Mouse (Mus musculus) CH12.LX (cell line): ENCODE measurements around the gene Dhx58. TPM values are rescaled to one million over a fixed set of nuclear protein-coding genes. Genes with fewer than 3 reads are reported as not detected.

Experiments
- DNase-seq: peaks from one replicate; pipeline ENCODE4 v3.0.0-alpha.2; 2013; ENCODE audit errors: extremely low read depth
- H3K27ac ChIP-seq: 2 replicates; pipeline ENCODE4 v1.5.1; 2012; ENCODE audit warnings: low read depth, mild to moderate bottlenecking, control low read depth, moderate library complexity; ENCODE audit not compliant: insufficient read depth
- H3K27me3 ChIP-seq: replicated peaks from 2 replicates; pipeline ENCODE3; 2012; ENCODE audit warnings: inconsistent platforms
- H3K36me3 ChIP-seq, 2 experiments: replicated peaks in 1 of 2; 2 replicates each; pipeline versions ENCODE3 to v1.6.1; 2012; ENCODE audit warnings: inconsistent platforms in 1 of 2, low read length in 1 of 2, mild to moderate bottlenecking in 1 of 2, mixed read lengths in 1 of 2, moderate library complexity in 1 of 2; ENCODE audit not compliant: control insufficient read depth in 1 of 2, insufficient read depth in 1 of 2
- H3K4me1 ChIP-seq, 2 experiments: 2 replicates each; pipeline ENCODE4 v1.6.1; 2012; ENCODE audit warnings: inconsistent platforms in 1 of 2, moderate library complexity in 1 of 2; ENCODE audit not compliant: insufficient read depth in 2 of 2, control insufficient read depth in 1 of 2
- H3K4me2 ChIP-seq: 2 replicates; pipeline ENCODE4 v1.6.1; 2012; ENCODE audit warnings: low read depth, mild to moderate bottlenecking, control low read depth; ENCODE audit not compliant: poor library complexity, insufficient read depth, severe bottlenecking
- H3K4me3 ChIP-seq, 3 experiments: fragments of 150-350 bp in 1 of 3; sonication (generic) in 1 of 3; replicated peaks in 1 of 3; 2 replicates each; pipeline versions ENCODE3 to v1.5.1; 2011 to 2012; ENCODE audit warnings: low read depth in 2 of 3, low read length in 2 of 3, mild to moderate bottlenecking in 2 of 3, moderate library complexity in 2 of 3, control low read depth in 1 of 3, improper control_type of control experiment in 1 of 3, inconsistent platforms in 1 of 3, mixed read lengths in 1 of 3; ENCODE audit not compliant: poor library complexity in 1 of 3
- H3K79me2 ChIP-seq: replicated peaks from 2 replicates; pipeline ENCODE4 v1.6.1; 2012; ENCODE audit warnings: mild to moderate bottlenecking, moderate library complexity; ENCODE audit not compliant: control insufficient read depth, poor library complexity, insufficient read depth, severe bottlenecking; ENCODE audit errors: extremely low read depth
- H3K9ac ChIP-seq: 2 replicates; pipeline ENCODE4 v1.6.1; 2012; ENCODE audit warnings: low read depth, mild to moderate bottlenecking, control low read depth, moderate library complexity; ENCODE audit not compliant: insufficient read depth
- H3K9me3 ChIP-seq: replicated peaks from 2 replicates; pipeline ENCODE3; 2012; ENCODE audit warnings: low read length, inconsistent platforms, mixed read lengths
- BHLHE40 ChIP-seq: IDR thresholded peaks from 2 replicates; pipeline ENCODE4 v1.6.1; 2011; ENCODE audit warnings: mild to moderate bottlenecking, low read depth, low read length, improper control_type of control experiment
- CHD1 ChIP-seq: IDR thresholded peaks from 2 replicates; pipeline ENCODE4 v1.6.1; 2012; ENCODE audit warnings: low read depth, low read length, improper control_type of control experiment, inconsistent platforms
- CTCF ChIP-seq, 2 experiments: IDR thresholded peaks in 1 of 2; conservative IDR thresholded peaks in 1 of 2; 2 replicates each; pipeline ENCODE4 v1.5.1; 2011 to 2012; ENCODE audit warnings: low read depth in 2 of 2, low read length in 2 of 2, improper control_type of control experiment in 1 of 2, inconsistent platforms in 1 of 2, mild to moderate bottlenecking in 1 of 2, moderate library complexity in 1 of 2
- E2F4 ChIP-seq: IDR thresholded peaks from 2 replicates; pipeline ENCODE4 v1.6.1; 2011; ENCODE audit warnings: low read depth, low read length, improper control_type of control experiment; ENCODE audit not compliant: insufficient replicate concordance
- ELF1 ChIP-seq: IDR thresholded peaks from 2 replicates; pipeline ENCODE4 v1.6.1; 2014; ENCODE audit warnings: low read depth, mild to moderate bottlenecking, inconsistent platforms, low read length, improper control_type of control experiment
- EP300 ChIP-seq: IDR thresholded peaks from 2 replicates; pipeline ENCODE4 v1.6.1; 2011; ENCODE audit warnings: low read length, improper control_type of control experiment
- ETS1 ChIP-seq: conservative IDR thresholded peaks from 2 replicates; pipeline ENCODE4 v1.6.1; 2012; ENCODE audit warnings: low read depth, mild to moderate bottlenecking, inconsistent platforms, low read length, improper control_type of control experiment, moderate library complexity
- GABPA ChIP-seq: IDR thresholded peaks from 2 replicates; pipeline ENCODE4 v1.6.1; 2012; ENCODE audit warnings: low read depth, low read length, improper control_type of control experiment, inconsistent platforms; ENCODE audit not compliant: insufficient replicate concordance
- HCFC1 ChIP-seq: IDR thresholded peaks from 2 replicates; pipeline ENCODE4 v1.6.1; 2012; ENCODE audit warnings: low read depth, mild to moderate bottlenecking, inconsistent platforms, low read length, improper control_type of control experiment
- IRF4 ChIP-seq: IDR thresholded peaks from 2 replicates; pipeline ENCODE4 v1.6.1; 2014; ENCODE audit warnings: low read depth, mild to moderate bottlenecking, inconsistent platforms, low read length, improper control_type of control experiment
- JUN ChIP-seq: IDR thresholded peaks from 2 replicates; pipeline ENCODE4 v1.6.1; 2011; ENCODE audit warnings: low read depth, mild to moderate bottlenecking, low read length, improper control_type of control experiment, moderate library complexity; ENCODE audit not compliant: insufficient read depth
- KAT2A ChIP-seq: IDR thresholded peaks from 2 replicates; pipeline ENCODE4 v1.6.1; 2012; ENCODE audit warnings: low read length, improper control_type of control experiment, inconsistent platforms; ENCODE audit not compliant: insufficient replicate concordance
- MAFK ChIP-seq: IDR thresholded peaks from 2 replicates; pipeline ENCODE4 v1.6.1; 2011; ENCODE audit warnings: low read length, improper control_type of control experiment; ENCODE audit not compliant: insufficient replicate concordance
- MAX ChIP-seq: IDR thresholded peaks from 2 replicates; pipeline ENCODE4 v1.6.1; 2011; ENCODE audit warnings: low read length, improper control_type of control experiment
- MAZ ChIP-seq: IDR thresholded peaks from 2 replicates; pipeline ENCODE4 v1.6.1; 2012; ENCODE audit warnings: low read depth, mild to moderate bottlenecking, inconsistent platforms, low read length, improper control_type of control experiment, moderate library complexity
- MEF2A ChIP-seq: IDR thresholded peaks from 2 replicates; pipeline ENCODE4 v1.6.1; 2014; ENCODE audit warnings: low read depth, mild to moderate bottlenecking, inconsistent platforms, low read length, improper control_type of control experiment, borderline replicate concordance
- MXI1 ChIP-seq: IDR thresholded peaks from 2 replicates; pipeline ENCODE4 v1.6.1; 2011; ENCODE audit warnings: mild to moderate bottlenecking, low read depth, low read length, improper control_type of control experiment
- MYC ChIP-seq: IDR thresholded peaks from 2 replicates; pipeline ENCODE4 v1.6.1; 2011; ENCODE audit warnings: low read depth, mild to moderate bottlenecking, improper control_type of control experiment, low read length
- NRF1 ChIP-seq: IDR thresholded peaks from 2 replicates; pipeline ENCODE4 v1.6.1; 2014; ENCODE audit warnings: low read depth, mild to moderate bottlenecking, inconsistent platforms, low read length, improper control_type of control experiment, moderate library complexity
- PAX5 ChIP-seq: IDR thresholded peaks from 2 replicates; pipeline ENCODE4 v1.6.1; 2012; ENCODE audit warnings: low read length, inconsistent platforms, mixed read lengths
- POLR2A ChIP-seq: IDR thresholded peaks from 2 replicates; pipeline ENCODE4 v1.6.1; 2011; ENCODE audit warnings: low read depth, mild to moderate bottlenecking, improper control_type of control experiment, low read length
- POLR2AphosphoS2 ChIP-seq: IDR thresholded peaks from 2 replicates; pipeline ENCODE4 v1.6.1; 2011; ENCODE audit warnings: low read depth, low read length, improper control_type of control experiment
- RAD21 ChIP-seq: IDR thresholded peaks from 2 replicates; pipeline ENCODE4 v1.6.1; 2011; ENCODE audit warnings: low read depth, mild to moderate bottlenecking, low read length, improper control_type of control experiment, moderate library complexity
- SIN3A ChIP-seq: IDR thresholded peaks from 2 replicates; pipeline ENCODE4 v1.6.1; 2012; ENCODE audit warnings: low read length, improper control_type of control experiment, inconsistent platforms
- SMC3 ChIP-seq: IDR thresholded peaks from 2 replicates; pipeline ENCODE4 v1.6.1; 2011; ENCODE audit warnings: low read depth, low read length, improper control_type of control experiment
- TBP ChIP-seq: conservative IDR thresholded peaks from 2 replicates; pipeline ENCODE4 v1.6.1; 2011; ENCODE audit warnings: low read depth, low read length, improper control_type of control experiment
- TCF12 ChIP-seq: IDR thresholded peaks from 2 replicates; pipeline ENCODE4 v1.6.1; 2014; ENCODE audit warnings: low read depth, mild to moderate bottlenecking, inconsistent platforms, low read length, improper control_type of control experiment
- USF1 ChIP-seq: IDR thresholded peaks from 2 replicates; pipeline ENCODE4 v1.6.1; 2014; ENCODE audit warnings: low read depth, mild to moderate bottlenecking, inconsistent platforms, low read length, improper control_type of control experiment
- USF2 ChIP-seq: conservative IDR thresholded peaks from 2 replicates; pipeline ENCODE4 v1.6.1; 2011; ENCODE audit warnings: low read depth, low read length, improper control_type of control experiment
- ZC3H11A ChIP-seq: IDR thresholded peaks from 2 replicates; pipeline ENCODE4 v1.6.1; 2012; ENCODE audit warnings: low read depth, mild to moderate bottlenecking, inconsistent platforms, low read length, improper control_type of control experiment
- ZMIZ1 ChIP-seq: IDR thresholded peaks from 2 replicates; pipeline ENCODE4 v1.6.1; 2012; ENCODE audit warnings: low read depth, mild to moderate bottlenecking, inconsistent platforms, low read length, improper control_type of control experiment
- ZNF384 ChIP-seq: IDR thresholded peaks from 2 replicates; pipeline ENCODE4 v1.6.1; 2012; ENCODE audit warnings: low read depth, low read length, improper control_type of control experiment, inconsistent platforms
- dilution Hi-C: fragments of 300-500 bp; cut with MboI; formaldehyde crosslinking; loops from 2 replicates; pipeline ENCODE4 v1.14.3; 2020; ENCODE audit warnings: low sequenced_read_pairs; ENCODE audit not compliant: extremely low pct_unique_long_range_greater_than_20kb, extremely low pct_ligation_motif_present
- in situ Hi-C: fragments of 300-500 bp; cut with MboI; formaldehyde crosslinking; loops from 3 replicates; pipeline ENCODE4 v1.14.3; 2019; ENCODE audit warnings: low sequenced_read_pairs, low pct_ligation_motif_present, low pct_unique_long_range_greater_than_20kb, mixed read lengths
- polyA plus RNA-seq: library from polyadenylated mRNA; unstranded; fragments of >175 nt; gene quantifications from 2 replicates; pipeline ENCODE4 v1.2.1, GENCODE M21; 2012; ENCODE audit warnings: low read depth; ENCODE audit not compliant: insufficient read length
- total RNA-seq, 2 experiments: library from RNA; depleted of rRNA; stranded (reverse); fragments of 300-350 nt in 1 of 2; fragments of >200 nt in 1 of 2; gene quantifications; 2 replicates each; pipeline ENCODE4 v1.2.3; 2012 to 2014

The Dhx58 gene
- total and polyA plus RNA-seq, 3 experiments = 6.3 to 15.7 (median 6.4) TPM

DNA sequence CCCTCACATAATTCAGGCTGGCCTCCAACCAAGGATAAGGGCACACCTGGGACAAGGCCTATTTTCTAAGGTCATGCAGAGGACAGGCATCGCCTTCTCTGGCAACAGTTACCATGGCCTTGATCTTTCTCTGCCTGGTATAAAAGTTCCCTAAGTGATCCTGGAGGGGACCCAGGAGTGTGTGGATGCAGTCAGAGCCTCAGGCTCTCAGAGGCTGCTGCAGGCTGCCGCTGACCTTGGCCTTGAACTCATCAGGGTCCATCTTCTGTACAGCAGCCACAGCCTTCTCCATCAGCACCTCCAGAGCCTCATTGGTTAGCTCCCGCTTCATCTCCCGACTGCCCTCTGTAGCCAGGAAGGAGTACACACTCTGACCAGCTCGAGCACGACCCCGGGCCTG, 6.2 kb downstream of the Dhx58 start:
- no peak for DNase-seq
- H3K27me3 ChIP-seq = no peaks in the 10 kb centered on the region
- no peak overlapping the region for H3K9ac ChIP-seq
- TF ChIP-seq MAFK (no peak), ZC3H11A (no peak), TBP (no peak), ZNF384 (no peak), ELF1 (no peak), E2F4 (no peak), GABPA (no peak), USF2 (no peak), MEF2A (no peak), CTCF (conservative IDR thresholded peaks at IDR 0.05 in 1 of 2, IDR thresholded peaks at IDR 0.05 in 1 of 2; ENCODE audit: low read depth in 2 of 2, low read length in 2 of 2) (no peak), PAX5 (no peak), TCF12 (no peak), IRF4 (no peak), MYC (no peak), ZMIZ1 (no peak)
- no peak overlapping the region for H3K4me3 ChIP-seq
- H3K4me1 ChIP-seq = peaks cover 8 to 20% of the 10 kb centered on the region in 2 experiments
- H3K9me3 ChIP-seq = no peaks in the 10 kb centered on the region
- no peaks in the 10 kb centered on the region for H3K79me2 ChIP-seq
- in situ Hi-C loops = loop anchor here (5.0 kb wide), 3 partner anchors 71 to 336 kb away; partner anchors contain the start of gene Cnp
- no peak overlapping the region for H3K27ac ChIP-seq
- peaks cover 0 to 63% of the 10 kb centered on the region in 2 experiments for H3K36me3 ChIP-seq
- H3K4me2 ChIP-seq = no peak overlapping the region
- dilution Hi-C loops = no loop called here

- dilution Hi-C loops = no loop called here
- DNase-seq = peak; percentile 75
- TF ChIP-seq JUN (no peak), USF1 (no peak), KAT2A (no peak), POLR2AphosphoS2 (no peak), MAZ (no peak), CTCF (conservative IDR thresholded peaks at IDR 0.05 in 1 of 2, IDR thresholded peaks at IDR 0.05 in 1 of 2; ENCODE audit: low read depth in 2 of 2, low read length in 2 of 2) (peak; percentile 95 to 99), TCF12 (no peak), MYC (no peak), MEF2A (no peak), BHLHE40 (no peak), E2F4 (no peak), MXI1 (no peak), ZNF384 (no peak), IRF4 (0 out of 2 replicates have a peak, but pooled peaks have one; percentile 15), RAD21 (no peak; the same call in none of the 2 replicates), CHD1 (no peak), HCFC1 (no peak), TBP (no peak), ZMIZ1 (no peak), MAFK (no peak), SMC3 (peak; percentile 100), MAX (no peak), ETS1 (no peak), POLR2A (no peak), NRF1 (0 out of 2 replicates have a peak, but pooled peaks have one; percentile 18), EP300 (no peak), SIN3A (no peak), USF2 (no peak), ZC3H11A (peak; percentile 84)
Measured at GRCm38 (mm10) chr11:100694926-100695325, 9.1 kb downstream of the Dhx58 start.

More at GRCm38 (mm10) chr11:100694926-100695325, 9.1 kb downstream of the Dhx58 start:
- in situ Hi-C loops = loop anchor here (5.0 kb wide), 3 partner anchors 68 to 333 kb away; partner anchors contain the start of gene Cnp
- H3K4me1 ChIP-seq = peaks cover 0 to 11% of the 10 kb centered on the region in 2 experiments; a peak in 2 of 4 replicates
- peaks cover 0 to 51% of the 10 kb centered on the region in 2 experiments for H3K36me3 ChIP-seq
- H3K9ac ChIP-seq = no peak overlapping the region
- no peaks in the 10 kb centered on the region for H3K9me3 ChIP-seq
- H3K4me3 ChIP-seq = no peak overlapping the region
- no peak overlapping the region for H3K27ac ChIP-seq
- H3K79me2 ChIP-seq = no peaks in the 10 kb centered on the region
- no peaks in the 10 kb centered on the region for H3K27me3 ChIP-seq
- no peak overlapping the region for H3K4me2 ChIP-seq
